ENCODE assay signal across 9 mouse cellular contexts in the genomic region with DNA sequence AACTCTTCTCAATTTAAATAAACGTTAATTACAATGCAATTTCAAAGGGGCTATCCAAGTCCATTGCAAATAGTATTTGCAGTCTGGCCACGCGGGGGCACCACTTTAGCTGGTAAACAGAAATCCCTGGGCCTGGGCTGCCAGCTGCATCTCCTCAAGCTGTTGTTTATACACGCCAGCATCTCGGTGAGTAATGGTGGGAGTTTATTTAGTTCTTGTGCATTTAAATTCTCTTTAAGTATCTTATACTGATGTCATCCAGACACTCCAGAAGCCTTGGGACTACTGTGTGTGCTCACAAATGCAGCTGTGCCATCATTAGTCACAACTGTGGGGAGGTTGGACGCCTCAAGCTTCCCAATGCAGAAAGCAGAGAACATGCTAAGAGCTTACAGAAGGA. TPM values are rescaled to one million over a fixed set of nuclear protein-coding genes. Genes with fewer than 3 reads are reported as not detected.
A peak's percentile ranks its signal among the peaks of the same experiment; 100 is the strongest.
DNase-seq lines count a peak whose midpoint lies in the region; ATAC-seq and TF ChIP-seq lines count a peak whose summit lies in the region.
"Had no signal": no experiment of that assay in that cellular context is flagged by ENCODE, and none has a peak within 500 bp of the region (broad histone marks: within the 10 kb centered on the region; RNA-seq: fewer than 3 reads in every experiment).

No protein-coding gene starts in this region.

- no peak overlapping the region for H3K4me3 ChIP-seq in liver, adult 2 months (ENCODE audit: insufficient read depth, low read depth, low read length)

- no peak overlapping the region for H3K27ac ChIP-seq in liver, adult 2 months (replicated peaks; ENCODE audit: insufficient read depth, low read depth, low read length)

- H3K9ac ChIP-seq in liver, adult 2 months (ENCODE audit: low read depth, low read length) = no peak overlapping the region

- DNase-seq in 416B (ENCODE audit: low read depth) = peak; percentile 73
- no peak for DNase-seq in Patski (ENCODE audit: low read depth, low spot score)
- DNase-seq in embryo, embryonic 10.5 days (ENCODE audit: low spot score) = peak; percentile 77
- DNase-seq in gastrocnemius, postnatal 4 days (ENCODE audit: low spot score in 2 of 2) = peak; percentile 58 to 77
- peak; percentile 91 for DNase-seq in kidney, postnatal 10 days
- DNase-seq in liver, adult 2 months (ENCODE audit: extremely low read depth, low read depth, low spot score) = peak; percentile 49
- peak; percentile 76 for DNase-seq in retina, postnatal 1 day
- peak; percentile 76 for DNase-seq in urinary bladder, postnatal 25 days (ENCODE audit: low spot score)

- TF ChIP-seq POLR2A in liver, adult 2 months (IDR thresholded peaks at IDR 0.05; ENCODE audit: extremely low read depth, insufficient read depth, low read length) = no peak

- no peaks in the 10 kb centered on the region for H3K4me1 ChIP-seq in liver, adult 2 months (ENCODE audit: control insufficient read depth, insufficient read depth, low read length)

- H3K79me2 ChIP-seq in liver, adult 2 months (ENCODE audit: control insufficient read depth, insufficient read depth, low read length) = no peaks in the 10 kb centered on the region

- H3K36me3 ChIP-seq in liver, adult 2 months (ENCODE audit: control insufficient read depth, insufficient read depth, low read length) = no peaks in the 10 kb centered on the region

- in situ Hi-C loops in Patski (cut with MboI; ENCODE audit: low pct_unique_long_range_greater_than_20kb) = no loop called here

- no peak for ATAC-seq in Patski

- no peaks in the 10 kb centered on the region for H3K27me3 ChIP-seq in Patski
- H3K27me3 ChIP-seq in liver, adult 2 months (ENCODE audit: control insufficient read depth, insufficient read depth, low read length) = no peaks in the 10 kb centered on the region

- 30% methylated on average over 6 of the region's 6 CpGs for WGBS in liver, adult 2 months

- POLR2A ChIA-PET in Patski (lab: Charles Lee) = no interaction called here

- CTCF ChIA-PET in Patski (lab: Charles Lee) = interaction anchor here (0.8 to 2.8 kb wide), 11 partner anchors 8 to 205 kb away, joined by 3 to 9 read pairs (median 3); no protein-coding TSS in a partner anchor

- TF ChIP-seq CTCF in Patski (IDR thresholded peaks at IDR 0.05) = peak; percentile 77
- peak; percentile 57 for TF ChIP-seq CTCF in liver, adult 2 months (IDR thresholded peaks at IDR 0.05; ENCODE audit: low read depth, low read length)

RNA-seq across cellular contexts. Expression of a gene that starts 13.9 kb away (rescaled TPM):
- polyA plus RNA-seq in Patski (2021) = 46.6 TPM
- total RNA-seq in gastrocnemius, postnatal 4 days (2021) = 10 to 100 TPM; 47.3 to 51.2 TPM
- total RNA-seq in liver, adult 2 months (2014; rRNA removed) = 106 and 125 TPM in 2 replicates
- 159 and 191 TPM in 2 replicates for polyA plus RNA-seq in liver, adult 2 months (2012; rRNA removed)

RNA-seq across cellular contexts. Expression of a gene that starts 30.8 kb away (rescaled TPM):
- 0.04 TPM for polyA plus RNA-seq in Patski (2021)
- total RNA-seq in gastrocnemius, postnatal 4 days (2021) = not detected
- total RNA-seq in liver, adult 2 months (2014; rRNA removed) = 0.07 and 0.09 TPM in 2 replicates
- 0.04 and 0.07 TPM in 2 replicates for polyA plus RNA-seq in liver, adult 2 months (2012; rRNA removed)
- polyA plus RNA-seq: neural tube, embryonic 14.5 days had no signal

RNA-seq across cellular contexts. Expression of a gene that starts 47.7 kb away (rescaled TPM):
- 33.1 TPM for polyA plus RNA-seq in Patski (2021)
- 10 to 100 TPM; 69.3 to 81.8 TPM for total RNA-seq in gastrocnemius, postnatal 4 days (2021)
- 39.0 and 44.9 TPM in 2 replicates for total RNA-seq in liver, adult 2 months (2014; rRNA removed)
- 24.3 and 28.2 TPM in 2 replicates for polyA plus RNA-seq in liver, adult 2 months (2012; rRNA removed)

RNA-seq across cellular contexts. Expression of a gene that starts 57.8 kb away (rescaled TPM):
- polyA plus RNA-seq in Patski (2021) = 126 TPM
- total RNA-seq in gastrocnemius, postnatal 4 days (2021) = 10 to 100 TPM; 53.9 to 63.6 TPM
- total RNA-seq in liver, adult 2 months (2014; rRNA removed) = 42.3 and 46.1 TPM in 2 replicates
- 27.4 and 28.5 TPM in 2 replicates for polyA plus RNA-seq in liver, adult 2 months (2012; rRNA removed)
